Comparison of ENCODE assay signal across 26 mouse cellular contexts in the genomic region with DNA sequence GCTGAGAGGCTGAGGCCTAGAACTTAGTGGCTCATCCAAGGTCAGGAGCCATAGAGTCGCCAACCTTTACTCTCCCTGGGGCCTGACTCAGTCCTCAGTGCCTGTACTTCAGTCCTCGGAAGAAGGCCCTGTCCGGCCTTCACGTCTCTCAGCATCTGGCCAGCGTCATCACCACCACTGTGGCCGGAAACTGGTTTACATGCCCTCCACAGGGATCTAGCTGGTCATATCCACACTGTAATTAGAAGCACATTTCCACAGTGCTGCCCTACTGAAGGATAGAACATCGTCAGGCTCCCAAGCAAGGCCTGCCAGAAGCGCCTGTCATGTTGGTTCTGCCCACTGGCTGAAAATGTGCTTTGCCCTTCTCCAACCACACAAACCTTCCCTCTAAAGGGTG. TPM values are rescaled to one million over a fixed set of nuclear protein-coding genes. Genes with fewer than 3 reads are reported as not detected.
DNase-seq lines count a peak whose midpoint lies in the region; ATAC-seq and TF ChIP-seq lines count a peak whose summit lies in the region.
"Had no signal": no experiment of that assay in that cellular context is flagged by ENCODE, and none has a peak within 500 bp of the region (broad histone marks: within the 10 kb centered on the region; RNA-seq: fewer than 3 reads in every experiment).

No protein-coding gene starts in this region.

- WGBS in liver, embryonic 12.5 days (ENCODE audit: insufficient replicate concordance) = 80% methylated on average over 8 of the region's 8 CpGs
- WGBS in liver, postnatal 0 days (ENCODE audit: insufficient replicate concordance) = 84% methylated on average over 8 of the region's 8 CpGs
- 52% methylated on average over 8 of the region's 8 CpGs for WGBS in embryonic facial prominence, embryonic 11.5 days
- WGBS in limb, embryonic 12.5 days = 21% methylated on average over 8 of the region's 8 CpGs
- 88% methylated on average over 8 of the region's 8 CpGs for WGBS in neural tube, embryonic 15.5 days

- no peak for ATAC-seq in liver, embryonic 12.5 days
- no peak for ATAC-seq in liver, postnatal 0 days
- ATAC-seq in embryonic facial prominence, embryonic 11.5 days (replicated peaks; ENCODE audit: insufficient number of reproducible peaks, low FRiP score, low TSS enrichment, low read depth) = no peak
- no peak for ATAC-seq in limb, embryonic 12.5 days (ENCODE audit: insufficient number of reproducible peaks, insufficient read depth, low FRiP score, low TSS enrichment, low read depth)
- no peak for ATAC-seq in neural tube, embryonic 15.5 days (ENCODE audit: low FRiP score)
- ATAC-seq: inflammation-experienced regulatory T-cells, adult 6 months had no signal

- no peak for TF ChIP-seq EP300 in liver, postnatal 0 days (IDR thresholded peaks at IDR 0.05; ENCODE audit: low read depth)

- no peaks in the 10 kb centered on the region for H3K36me3 ChIP-seq in liver, embryonic 12.5 days
- H3K36me3 ChIP-seq in liver, postnatal 0 days (replicated peaks; ENCODE audit: insufficient read depth, low read length) = no peaks in the 10 kb centered on the region
- no peaks in the 10 kb centered on the region for H3K36me3 ChIP-seq in embryonic facial prominence, embryonic 11.5 days (replicated peaks; ENCODE audit: control insufficient read depth, insufficient read depth, low read depth, low read length)
- no peaks in the 10 kb centered on the region for H3K36me3 ChIP-seq in limb, embryonic 12.5 days
- H3K36me3 ChIP-seq in neural tube, embryonic 15.5 days = no peaks in the 10 kb centered on the region
- H3K36me3 ChIP-seq: forebrain, embryonic 12.5 days; heart, embryonic 13.5 days; neural tube, embryonic 12.5 days had no signal

- H3K4me2 ChIP-seq in liver, embryonic 12.5 days = no peak overlapping the region
- no peak overlapping the region for H3K4me2 ChIP-seq in liver, postnatal 0 days (ENCODE audit: low read depth, low read length)
- H3K4me2 ChIP-seq in embryonic facial prominence, embryonic 11.5 days (ENCODE audit: low read depth, low read length) = no peak overlapping the region
- no peak overlapping the region for H3K4me2 ChIP-seq in limb, embryonic 12.5 days
- no peak overlapping the region for H3K4me2 ChIP-seq in neural tube, embryonic 15.5 days
- H3K4me2 ChIP-seq: forebrain, embryonic 12.5 days; heart, embryonic 13.5 days; hindbrain, embryonic 14.5 days; neural tube, embryonic 12.5 days had no signal

- H3K9me3 ChIP-seq in liver, embryonic 12.5 days (replicated peaks) = no peaks in the 10 kb centered on the region
- H3K9me3 ChIP-seq in liver, postnatal 0 days (ENCODE audit: low read length) = no peaks in the 10 kb centered on the region
- no peaks in the 10 kb centered on the region for H3K9me3 ChIP-seq in embryonic facial prominence, embryonic 11.5 days (replicated peaks; ENCODE audit: control insufficient read depth, low read length)
- no peaks in the 10 kb centered on the region for H3K9me3 ChIP-seq in limb, embryonic 12.5 days
- H3K9me3 ChIP-seq in neural tube, embryonic 15.5 days (replicated peaks) = no peaks in the 10 kb centered on the region
- H3K9me3 ChIP-seq: forebrain, embryonic 12.5 days; heart, embryonic 13.5 days; megakaryocyte, embryonic 14.5 days; neural tube, embryonic 12.5 days had no signal

- peak overlapping the region; percentile 89 for H3K27ac ChIP-seq in liver, embryonic 12.5 days
- no peak overlapping the region for H3K27ac ChIP-seq in liver, postnatal 0 days (ENCODE audit: low read depth)
- H3K27ac ChIP-seq in embryonic facial prominence, embryonic 11.5 days (replicated peaks; ENCODE audit: low read depth, low read length) = no peak overlapping the region
- H3K27ac ChIP-seq in limb, embryonic 12.5 days = 0 out of 2 replicates have a peak overlapping the region, but pooled peaks have one; percentile 29
- H3K27ac ChIP-seq in neural tube, embryonic 15.5 days (replicated peaks) = no peak overlapping the region
- H3K27ac ChIP-seq: forebrain, embryonic 12.5 days; gastrocnemius, adult 2 months; heart, embryonic 13.5 days; hindbrain, embryonic 14.5 days; kidney, postnatal 0 days; neural tube, embryonic 12.5 days had no signal

- peaks cover 92% of the 10 kb centered on the region for H3K4me1 ChIP-seq in liver, embryonic 12.5 days
- H3K4me1 ChIP-seq in liver, postnatal 0 days (ENCODE audit: insufficient read depth) = peaks cover 24% of the 10 kb centered on the region
- H3K4me1 ChIP-seq in embryonic facial prominence, embryonic 11.5 days (ENCODE audit: control insufficient read depth, insufficient read depth, low read length) = peaks cover 5% of the 10 kb centered on the region
- peaks cover 22% of the 10 kb centered on the region for H3K4me1 ChIP-seq in limb, embryonic 12.5 days (replicated peaks)
- no peaks in the 10 kb centered on the region for H3K4me1 ChIP-seq in neural tube, embryonic 15.5 days

- H3K9ac ChIP-seq in liver, embryonic 12.5 days = 0 out of 2 replicates have a peak overlapping the region, but pooled peaks have one; percentile 1
- H3K9ac ChIP-seq in liver, postnatal 0 days (replicated peaks) = no peak overlapping the region
- no peak overlapping the region for H3K9ac ChIP-seq in embryonic facial prominence, embryonic 11.5 days (replicated peaks; ENCODE audit: low read length)
- no peak overlapping the region for H3K9ac ChIP-seq in limb, embryonic 12.5 days (replicated peaks)
- no peak overlapping the region for H3K9ac ChIP-seq in neural tube, embryonic 15.5 days (replicated peaks)
- H3K9ac ChIP-seq: forebrain, embryonic 12.5 days; heart, embryonic 13.5 days; hindbrain, embryonic 14.5 days; neural tube, embryonic 12.5 days had no signal

- H3K27me3 ChIP-seq in liver, embryonic 12.5 days (replicated peaks) = no peaks in the 10 kb centered on the region
- no peaks in the 10 kb centered on the region for H3K27me3 ChIP-seq in liver, postnatal 0 days (ENCODE audit: insufficient read depth, low read length)
- no peaks in the 10 kb centered on the region for H3K27me3 ChIP-seq in embryonic facial prominence, embryonic 11.5 days (ENCODE audit: control insufficient read depth, insufficient read depth, low read length)
- no peaks in the 10 kb centered on the region for H3K27me3 ChIP-seq in limb, embryonic 12.5 days
- no peaks in the 10 kb centered on the region for H3K27me3 ChIP-seq in neural tube, embryonic 15.5 days (replicated peaks)
- H3K27me3 ChIP-seq: forebrain, embryonic 12.5 days; heart, embryonic 13.5 days; megakaryocyte, embryonic 14.5 days; neural tube, embryonic 12.5 days had no signal

- DNase-seq in embryo, embryonic 10 days (ENCODE audit: low spot score) = peak; percentile 46
- DNase-seq in embryo, embryonic 9.5 days (ENCODE audit: extremely low spot score) = no peak
- no peak for DNase-seq in liver, postnatal 0 days
- peak; percentile 26 for DNase-seq in embryonic facial prominence, embryonic 11.5 days (ENCODE audit: low spot score)
- DNase-seq in frontal cortex, postnatal 10 days (ENCODE audit: low spot score in 2 of 2) = no peak
- DNase-seq: adrenal gland, postnatal 10 days; cerebellum, adult 8-10 months; gastrocnemius, adult 2 months; kidney, adult 18-20 months; layer of hippocampus, adult 9-11 months; lung, adult 2 months; midbrain, embryonic 14.5 days; retina, postnatal 1 day; right cerebral cortex, postnatal 25 days; spleen, adult 18-20 months had no signal

- no peak for TF ChIP-seq CTCF in liver, postnatal 0 days (IDR thresholded peaks at IDR 0.05; ENCODE audit: low read depth)

- H3K4me3 ChIP-seq in liver, embryonic 12.5 days = no peak overlapping the region
- no peak overlapping the region for H3K4me3 ChIP-seq in liver, postnatal 0 days (ENCODE audit: low read depth, low read length)
- no peak overlapping the region for H3K4me3 ChIP-seq in embryonic facial prominence, embryonic 11.5 days (ENCODE audit: low read depth, low read length)
- no peak overlapping the region for H3K4me3 ChIP-seq in limb, embryonic 12.5 days (replicated peaks)
- H3K4me3 ChIP-seq in neural tube, embryonic 15.5 days (replicated peaks) = no peak overlapping the region
- H3K4me3 ChIP-seq: forebrain, embryonic 12.5 days; gastrocnemius, adult 2 months; heart, embryonic 13.5 days; megakaryocyte, embryonic 14.5 days; neural tube, embryonic 12.5 days had no signal

RNA-seq across cellular contexts. Expression of a gene that starts 42.1 kb away (rescaled TPM):
- polyA plus RNA-seq in liver, embryonic 12.5 days (2016; fragmentation: Nextera tagmentation; extraction: Ambion mirVana) = not detected in 2 replicates
- not detected in 2 replicates for polyA plus RNA-seq in liver, postnatal 0 days (2015; fragmentation: Nextera tagmentation; extraction: Ambion mirVana)
- polyA plus RNA-seq in embryonic facial prominence, embryonic 11.5 days (2014; fragmentation: Nextera tagmentation; extraction: Ambion mirVana) = not detected in 2 replicates
- not detected in 2 replicates for polyA plus RNA-seq in limb, embryonic 12.5 days (2016; fragmentation: Nextera tagmentation; extraction: Ambion mirVana)
- polyA plus RNA-seq in neural tube, embryonic 15.5 days (2015; fragmentation: Nextera tagmentation; extraction: Ambion mirVana) = not detected in 2 replicates
- polyA plus RNA-seq: brain, embryonic 14.5 days; heart, embryonic 13.5 days; hindbrain, embryonic 14.5 days; inflammation-experienced regulatory T-cells, adult 6 months; midbrain, embryonic 14.5 days; neural tube, embryonic 12.5 days had no signal

RNA-seq across cellular contexts. Expression of a gene that starts 53.0 kb away (rescaled TPM):
- polyA plus RNA-seq in liver, embryonic 12.5 days (2016; fragmentation: Nextera tagmentation; extraction: Ambion mirVana) = 11.7 and 12.9 TPM in 2 replicates
- 1.8 and 2.9 TPM in 2 replicates for polyA plus RNA-seq in liver, postnatal 0 days (2015; fragmentation: Nextera tagmentation; extraction: Ambion mirVana)
- 9.3 and 9.8 TPM in 2 replicates for polyA plus RNA-seq in embryonic facial prominence, embryonic 11.5 days (2014; fragmentation: Nextera tagmentation; extraction: Ambion mirVana)
- 23.5 and 23.9 TPM in 2 replicates for polyA plus RNA-seq in limb, embryonic 12.5 days (2016; fragmentation: Nextera tagmentation; extraction: Ambion mirVana)
- 1.8 and 3.0 TPM in 2 replicates for polyA plus RNA-seq in neural tube, embryonic 15.5 days (2015; fragmentation: Nextera tagmentation; extraction: Ambion mirVana)
- polyA plus RNA-seq: inflammation-experienced regulatory T-cells, adult 6 months had no signal

Comparison
In these comparisons a context has a peak if more than half of its experiments do, and no peak if none do; other contexts are left out.
1. DNase-seq: peak in embryo, embryonic 10 days (single experiment) and embryonic facial prominence, embryonic 11.5 days (single experiment); none in embryo, embryonic 9.5 days (single experiment), liver, postnatal 0 days (single experiment) and frontal cortex, postnatal 10 days (0 of 2).
2. H3K27ac ChIP-seq: peak in liver, embryonic 12.5 days (single experiment) and limb, embryonic 12.5 days (single experiment); none in liver, postnatal 0 days (single experiment), embryonic facial prominence, embryonic 11.5 days (single experiment) and neural tube, embryonic 15.5 days (single experiment).